Mouse (Mus musculus): ENCODE data around the gene P4ha1.
"Not testable (repeated sequence)": the region's sequence is repeated elsewhere in the genome, so short reads cannot be mapped to it uniquely, and the experiment has no call there.

The P4ha1 gene

DNA sequence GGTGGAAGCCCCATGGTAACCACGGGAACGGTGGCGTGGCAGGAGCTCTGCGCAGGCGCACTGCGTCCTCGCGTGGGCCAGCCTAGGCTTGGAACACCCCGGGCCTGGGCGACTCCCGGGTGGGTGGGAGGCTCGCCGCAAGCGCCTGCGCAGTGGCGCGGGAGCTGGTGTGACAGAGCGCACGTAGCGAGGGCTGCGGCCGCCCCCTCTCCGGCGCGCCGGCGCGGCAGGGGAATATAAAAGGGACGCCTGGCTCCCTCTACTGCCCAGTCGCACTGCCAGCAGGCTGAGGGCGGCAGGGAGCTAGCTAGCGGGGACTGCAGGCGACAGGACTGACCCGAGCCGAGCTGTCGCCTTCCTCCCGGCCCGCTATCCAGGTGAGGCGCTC is at the start of gene P4ha1:
TSS of gene P4ha1 (plus strand) at position 197 of the 388 bp plus-strand sequence.
- peak; percentile 94 for DNase-seq (ENCODE audit: low read depth, low spot score)

DNA sequence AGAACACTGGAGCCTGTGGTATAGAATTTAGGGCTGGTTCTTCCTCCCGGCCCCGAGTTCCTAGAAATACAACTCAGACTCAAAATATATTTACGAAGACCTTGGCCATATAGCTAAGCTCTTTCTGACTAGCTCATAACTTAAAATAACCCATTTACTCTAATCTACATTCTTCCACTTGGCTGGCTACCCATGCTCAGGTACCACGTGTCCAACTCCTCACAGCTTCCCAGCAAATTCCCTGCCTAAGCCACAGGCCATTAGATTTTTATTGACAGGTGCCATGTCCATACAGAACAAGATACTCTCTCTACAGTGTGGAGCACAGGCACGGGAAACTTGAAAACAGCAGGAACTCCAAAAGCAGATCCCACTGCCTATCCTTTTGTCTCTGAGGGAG is 47.4 kb upstream of the P4ha1 start:
- DNase-seq (ENCODE audit: low read depth, low spot score) = no peak

DNA sequence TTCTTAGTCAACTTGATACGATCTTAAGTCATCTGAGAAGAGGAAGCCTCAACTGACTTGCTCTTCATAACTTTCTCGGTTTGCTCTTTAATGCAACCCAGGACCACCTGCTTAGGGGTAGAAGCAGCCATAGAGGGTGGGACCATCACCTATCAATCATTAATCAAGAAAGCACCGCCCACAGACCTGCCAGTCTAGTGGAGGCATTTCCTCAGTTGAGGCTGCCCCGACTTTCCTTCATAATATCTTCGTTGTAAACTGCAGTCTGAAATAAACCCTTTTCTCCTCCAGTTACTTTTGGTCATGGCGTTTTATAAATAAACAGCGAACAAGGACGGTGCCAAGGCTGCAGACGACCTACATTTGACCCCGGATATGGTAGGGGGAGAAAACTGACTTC is 46.0 kb upstream of the P4ha1 start:
- DNase-seq (ENCODE audit: low read depth, low spot score) = no peak

DNA sequence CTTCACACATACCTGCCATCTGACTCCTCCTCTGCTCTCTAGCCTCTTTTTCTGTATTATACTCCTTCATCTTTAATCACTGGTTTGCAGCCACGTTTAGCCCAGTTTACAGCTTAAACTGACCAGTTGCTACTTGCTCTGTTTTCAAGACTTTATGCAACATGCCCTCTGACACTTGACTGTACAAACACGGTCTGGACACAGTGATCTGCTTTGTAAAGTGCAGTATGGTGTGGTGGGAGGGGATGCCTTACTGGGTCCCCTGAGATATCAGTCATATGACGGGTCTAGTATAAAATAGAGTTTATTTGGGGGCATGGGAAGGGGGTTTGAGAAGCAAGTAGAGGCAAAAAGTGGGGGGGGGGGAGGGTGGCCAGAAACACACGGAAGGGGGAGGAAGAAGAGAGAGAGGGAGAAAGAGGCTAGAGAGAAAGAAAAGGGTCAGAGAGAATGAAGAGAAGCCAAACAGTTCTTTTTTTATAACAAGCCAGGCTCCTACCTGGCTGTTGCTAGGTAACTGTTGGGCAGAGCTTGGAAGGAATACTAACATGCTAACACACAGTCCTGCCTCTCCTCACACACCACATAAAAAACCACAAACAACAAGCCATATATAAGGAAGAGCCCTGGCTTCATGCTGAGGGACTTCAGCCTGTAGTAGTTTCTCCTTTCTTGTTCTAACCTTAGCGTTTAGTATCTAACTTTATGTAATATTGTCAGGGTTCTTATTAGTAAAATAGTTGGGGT is 45.2 kb upstream of the P4ha1 start:
- no peak for DNase-seq (ENCODE audit: low read depth, low spot score)

DNA sequence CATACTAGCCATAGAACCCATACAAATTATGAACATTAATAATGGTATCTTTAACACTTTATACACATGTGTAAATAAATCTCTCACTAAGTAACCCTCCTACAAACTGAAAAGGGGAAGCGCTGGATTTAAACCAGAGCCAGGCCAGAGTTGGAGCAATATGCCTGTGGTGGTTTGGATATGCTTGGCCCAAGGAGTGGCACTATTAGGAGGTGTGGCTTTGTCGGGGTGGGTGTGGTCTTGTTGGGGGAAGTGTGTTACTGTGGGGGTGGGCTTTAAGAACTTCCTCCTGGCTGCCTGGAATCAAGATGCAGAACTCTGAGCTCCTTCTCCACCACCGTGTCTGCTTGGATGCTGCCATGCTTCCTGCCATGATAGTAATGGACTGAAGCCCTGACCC is 39.9 kb upstream of the P4ha1 start:
- DNase-seq (ENCODE audit: low read depth, low spot score) = no peak

DNA sequence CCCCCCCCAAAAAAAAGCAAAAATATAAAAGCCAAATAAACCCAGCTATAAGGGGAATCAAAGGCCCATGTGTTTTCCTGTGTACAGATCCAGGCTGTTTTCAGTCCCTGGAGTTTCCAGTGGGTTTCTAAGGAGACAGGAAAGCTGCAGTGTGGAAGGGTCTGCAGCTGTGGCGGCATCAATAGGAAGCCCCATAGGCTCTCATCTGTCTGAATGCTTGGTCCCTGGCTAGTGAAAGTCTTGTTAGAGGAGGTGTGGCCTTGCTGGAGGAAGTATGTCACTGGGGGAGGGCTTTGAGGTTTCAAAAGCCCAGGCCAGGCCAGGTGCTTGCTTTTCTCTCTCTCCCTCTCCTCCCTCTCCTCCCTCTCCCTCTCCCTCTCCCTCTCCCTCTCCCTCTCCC is 39.3 kb upstream of the P4ha1 start:
- no peak for DNase-seq (ENCODE audit: low read depth, low spot score)

DNA sequence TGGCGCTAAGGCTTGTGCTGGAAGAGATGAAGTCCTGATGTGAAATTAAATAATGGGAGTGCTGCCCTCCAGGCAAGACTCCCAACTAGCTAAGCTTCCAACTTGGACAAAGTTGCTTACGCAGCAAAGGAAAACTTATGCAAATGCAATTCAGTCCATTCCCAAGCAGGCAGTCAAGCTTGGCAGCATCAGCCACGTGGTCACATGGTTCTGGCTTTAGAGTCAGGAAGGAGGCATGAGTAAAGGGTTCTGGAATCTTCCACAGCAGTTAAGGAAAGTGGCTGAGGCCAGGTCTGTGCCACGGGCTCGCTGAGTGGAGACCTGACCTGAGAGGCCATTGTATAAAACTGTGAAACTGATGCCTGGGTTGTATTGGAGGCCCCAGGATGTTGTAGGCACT is 37.6 kb upstream of the P4ha1 start:
- no peak for DNase-seq (ENCODE audit: low read depth, low spot score)

DNA sequence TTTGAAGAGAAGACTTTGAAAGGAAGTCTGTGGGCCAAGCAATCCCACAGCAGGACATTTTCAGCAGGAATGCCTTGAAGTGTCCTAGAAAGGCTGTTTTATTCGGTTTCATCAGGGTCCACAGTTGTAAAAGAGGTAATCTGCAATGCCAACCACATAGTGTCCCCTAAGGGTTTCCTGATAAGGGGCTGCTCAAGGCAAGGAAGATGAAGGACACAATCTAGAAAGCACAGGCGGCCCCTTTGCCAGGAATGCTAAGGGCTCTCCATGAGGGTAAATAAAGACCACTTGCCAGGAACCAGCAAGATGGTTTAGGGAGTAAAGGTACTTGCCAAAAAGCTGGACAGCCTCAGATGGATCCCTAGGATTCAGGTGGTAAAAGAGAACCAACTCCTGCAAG is 35.8 kb upstream of the P4ha1 start:
- DNase-seq (ENCODE audit: low read depth, low spot score) = no peak

DNA sequence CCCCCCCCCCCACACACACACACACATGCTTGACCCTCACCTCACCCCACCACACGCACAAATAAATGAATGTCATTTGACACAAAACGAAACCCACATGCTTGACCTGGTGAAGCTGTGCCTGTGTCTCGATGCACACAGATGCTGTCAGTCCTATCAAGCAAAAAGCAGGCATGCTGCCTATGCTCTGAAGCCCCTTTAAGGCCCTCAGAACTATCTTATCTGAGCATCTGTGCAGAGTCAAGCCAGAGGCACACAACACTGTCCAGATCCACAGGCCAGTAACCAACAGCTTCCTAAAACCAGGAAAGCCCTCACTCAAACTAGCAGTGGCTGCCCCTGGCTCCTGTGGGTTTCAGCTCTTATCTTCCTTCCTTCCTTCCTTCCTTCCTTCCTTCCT is 35.4 kb upstream of the P4ha1 start:
- DNase-seq (ENCODE audit: low read depth, low spot score) = no peak

DNA sequence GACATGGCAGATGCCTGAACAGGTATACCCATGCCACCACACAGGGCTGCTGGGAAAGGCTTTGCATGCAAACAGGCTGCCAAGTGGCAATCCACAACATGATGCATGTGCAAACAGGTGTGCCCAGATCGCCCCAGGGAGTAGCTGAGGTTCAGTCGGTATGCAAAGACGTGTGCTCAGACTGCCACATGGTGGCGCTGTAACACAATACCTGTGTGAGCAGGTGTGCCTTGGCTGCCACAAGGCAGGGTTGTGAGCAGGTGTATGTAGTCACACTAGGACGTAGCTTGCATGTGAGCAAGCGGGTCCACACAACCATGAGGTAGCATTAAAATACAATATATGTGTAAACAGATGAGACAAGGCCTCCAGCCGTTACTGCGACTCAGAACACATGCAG is 34.0 kb upstream of the P4ha1 start:
- no peak for DNase-seq (ENCODE audit: low read depth, low spot score)

DNA sequence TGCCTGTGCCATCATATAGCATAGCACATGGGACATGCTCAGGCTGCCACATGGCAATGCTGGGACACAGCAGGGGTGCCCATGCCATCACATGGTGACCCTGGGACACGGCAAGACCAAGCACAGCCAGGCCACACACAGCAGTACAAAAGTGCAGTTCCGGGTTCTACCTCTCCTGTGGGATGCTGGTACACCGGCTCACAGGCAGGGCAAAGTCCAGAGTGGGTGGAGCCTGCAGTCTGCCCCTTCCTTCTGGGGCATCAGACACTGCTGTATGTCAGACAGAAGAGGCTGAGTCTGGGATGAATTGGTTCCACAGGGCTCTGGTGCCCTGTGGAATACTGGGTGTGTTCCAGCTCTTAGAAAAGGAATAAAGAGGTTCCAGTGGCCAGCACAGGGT is 31.6 kb upstream of the P4ha1 start:
- no peak for DNase-seq (ENCODE audit: low read depth, low spot score)

DNA sequence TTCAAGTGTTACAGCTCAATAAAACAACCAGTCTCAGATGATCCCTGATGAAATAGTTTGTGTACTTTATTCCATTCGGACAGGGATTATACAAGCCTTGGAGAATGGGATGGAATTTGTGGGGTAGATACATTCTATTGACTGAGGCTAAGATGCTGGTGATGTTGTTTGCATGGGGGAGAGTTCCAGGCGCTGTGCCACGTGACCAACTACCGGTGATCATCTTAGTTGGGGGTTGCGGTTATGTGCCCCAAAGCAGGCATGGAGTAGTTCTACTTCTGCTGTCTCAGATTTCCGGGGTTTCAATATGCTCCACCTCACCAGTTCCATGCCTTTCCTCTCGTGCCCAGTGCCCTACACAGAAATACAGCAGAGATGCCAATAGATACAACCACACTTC is 31.0 kb upstream of the P4ha1 start:
- DNase-seq (ENCODE audit: low read depth, low spot score) = no peak

DNA sequence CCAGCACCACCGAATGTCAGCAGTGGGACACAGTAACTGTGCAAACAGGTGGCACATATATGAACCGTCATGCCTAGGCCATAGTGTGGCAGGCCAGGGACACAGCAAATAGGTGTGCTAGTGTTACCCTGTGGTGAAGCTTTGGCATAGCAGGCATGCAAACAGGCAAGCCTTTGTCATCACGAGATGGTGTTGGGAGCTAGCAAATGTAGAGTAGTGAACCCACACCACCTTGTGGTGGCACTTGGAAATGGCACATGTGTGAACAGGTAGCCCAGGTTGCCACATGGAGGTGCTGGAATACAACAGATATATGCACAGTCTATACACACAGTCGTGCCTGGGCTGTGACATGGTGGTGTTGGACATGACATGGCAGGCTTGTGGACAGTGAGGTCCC is 30.5 kb upstream of the P4ha1 start:
- DNase-seq (ENCODE audit: low read depth, low spot score) = peak; percentile 47

DNA sequence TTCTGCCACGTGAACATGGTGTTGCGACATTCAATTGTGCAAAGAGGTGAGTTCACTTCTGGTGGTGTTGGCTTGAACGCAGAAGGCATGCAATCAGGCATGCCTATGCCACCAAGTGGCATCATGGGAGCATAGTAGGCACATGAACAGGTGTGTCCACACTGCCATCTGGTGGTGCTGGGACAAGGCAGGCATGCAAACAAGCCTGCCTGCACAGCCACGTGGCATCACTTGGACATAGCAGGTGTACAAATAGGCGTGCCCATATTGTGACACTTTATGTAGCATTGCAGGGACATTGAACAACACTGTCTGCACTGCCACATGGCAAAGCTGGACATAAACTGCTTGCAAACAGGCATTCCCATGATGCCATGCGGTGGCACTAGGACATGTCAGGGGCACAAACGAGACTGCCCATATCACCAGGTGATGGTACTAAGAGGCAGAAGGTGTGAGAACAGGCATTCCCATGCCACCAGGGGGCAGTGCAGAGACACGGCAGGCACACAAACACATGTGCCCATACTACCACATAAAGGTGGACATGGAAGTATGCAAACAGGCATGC is 27.8 kb upstream of the P4ha1 start:
- no peak for DNase-seq (ENCODE audit: low read depth, low spot score)

DNA sequence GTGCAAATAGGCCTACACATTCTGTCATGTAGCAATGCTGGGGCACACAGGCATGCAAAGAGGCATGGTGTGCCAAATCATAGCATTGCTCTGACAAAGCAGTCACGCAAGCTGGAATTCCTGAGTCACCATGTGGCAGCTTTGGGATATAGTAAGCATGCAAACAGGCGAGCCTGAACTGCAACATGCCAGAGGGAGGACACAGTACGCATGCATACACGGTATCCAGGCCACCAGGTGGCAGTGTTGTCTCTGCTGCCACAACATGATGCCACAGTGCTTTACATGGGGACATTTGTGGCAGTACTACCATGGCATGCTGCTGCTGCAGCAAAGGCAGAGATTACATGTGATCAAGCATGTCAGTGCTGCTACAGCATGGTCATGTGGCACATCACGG is 26.8 kb upstream of the P4ha1 start:
- peak; percentile 52 for DNase-seq (ENCODE audit: low read depth, low spot score)

DNA sequence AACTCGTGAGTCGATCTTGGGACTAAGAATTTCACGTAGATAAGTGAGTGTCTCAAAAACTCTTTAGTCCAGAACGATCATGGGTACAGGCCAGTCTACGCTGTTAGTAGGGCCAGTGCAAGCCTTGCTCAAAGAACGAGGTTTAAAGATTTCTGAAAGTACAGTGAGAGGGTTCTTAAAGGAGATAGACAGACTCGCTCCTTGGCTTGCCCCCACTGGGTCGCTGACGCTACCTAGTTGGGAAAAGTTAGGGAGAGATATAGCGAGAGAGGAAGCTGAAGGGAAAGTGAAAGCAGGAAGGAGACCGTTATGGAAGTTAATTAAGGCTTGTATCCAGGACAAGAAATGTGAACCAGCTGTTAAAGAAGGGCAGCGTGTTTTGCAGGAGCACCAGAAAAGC is 20.4 kb upstream of the P4ha1 start:
- DNase-seq (ENCODE audit: low read depth, low spot score) = not testable (repeated sequence)

DNA sequence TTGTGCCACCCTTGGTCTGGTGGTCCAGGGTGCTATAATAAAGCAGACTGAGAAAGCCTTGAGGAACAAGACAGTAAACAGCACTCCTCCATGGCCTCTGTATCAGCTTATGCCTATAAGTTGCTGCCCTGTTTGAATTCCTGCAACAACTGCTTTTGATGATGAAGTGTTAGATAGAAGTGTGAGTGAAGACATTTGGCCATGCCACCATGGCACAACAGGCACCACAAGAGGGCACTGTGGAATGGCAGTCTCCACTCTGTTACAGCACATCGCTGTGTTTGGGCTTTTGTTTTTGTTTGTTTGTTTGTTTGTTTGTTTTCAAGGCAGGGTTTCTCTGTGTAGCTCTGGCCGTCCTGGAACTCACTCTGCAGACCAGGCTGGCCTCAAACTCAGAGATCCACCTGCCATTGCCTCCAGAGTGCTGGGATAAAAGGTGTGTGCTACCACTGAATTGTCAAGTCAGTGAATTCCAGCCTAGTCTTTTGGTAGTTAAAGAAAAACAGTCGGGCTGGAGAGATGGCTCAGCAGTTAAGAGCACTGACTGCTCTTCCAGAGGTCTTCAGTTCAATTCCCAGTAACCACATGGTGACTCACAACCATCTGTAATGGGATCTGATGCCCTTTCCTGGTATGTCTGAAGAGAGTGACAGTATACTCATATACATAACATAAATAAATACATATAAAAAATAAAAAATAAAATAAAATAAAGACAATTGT is 13.9 kb upstream of the P4ha1 start:
- no peak for DNase-seq (ENCODE audit: low read depth, low spot score)

DNA sequence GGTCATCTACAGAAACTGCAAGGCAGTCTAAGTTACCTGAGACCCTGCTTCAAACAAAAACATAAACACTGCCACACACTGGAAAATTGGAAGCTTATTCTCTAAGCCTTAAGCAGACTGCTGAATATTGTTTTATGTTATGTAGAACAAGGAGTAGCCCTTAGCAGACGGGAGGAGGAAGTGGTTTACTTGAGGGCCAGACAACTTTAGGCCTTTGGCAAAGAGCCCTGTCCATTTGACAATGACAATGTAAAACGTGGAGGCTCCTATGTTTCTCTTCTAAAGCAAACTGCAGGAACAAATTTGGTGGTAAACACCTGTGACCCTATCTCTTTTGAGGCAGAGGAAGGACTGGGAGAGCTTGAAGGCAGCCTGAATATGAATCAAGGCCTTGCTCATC is 13.0 kb upstream of the P4ha1 start:
- no peak for DNase-seq (ENCODE audit: low read depth, low spot score)

DNA sequence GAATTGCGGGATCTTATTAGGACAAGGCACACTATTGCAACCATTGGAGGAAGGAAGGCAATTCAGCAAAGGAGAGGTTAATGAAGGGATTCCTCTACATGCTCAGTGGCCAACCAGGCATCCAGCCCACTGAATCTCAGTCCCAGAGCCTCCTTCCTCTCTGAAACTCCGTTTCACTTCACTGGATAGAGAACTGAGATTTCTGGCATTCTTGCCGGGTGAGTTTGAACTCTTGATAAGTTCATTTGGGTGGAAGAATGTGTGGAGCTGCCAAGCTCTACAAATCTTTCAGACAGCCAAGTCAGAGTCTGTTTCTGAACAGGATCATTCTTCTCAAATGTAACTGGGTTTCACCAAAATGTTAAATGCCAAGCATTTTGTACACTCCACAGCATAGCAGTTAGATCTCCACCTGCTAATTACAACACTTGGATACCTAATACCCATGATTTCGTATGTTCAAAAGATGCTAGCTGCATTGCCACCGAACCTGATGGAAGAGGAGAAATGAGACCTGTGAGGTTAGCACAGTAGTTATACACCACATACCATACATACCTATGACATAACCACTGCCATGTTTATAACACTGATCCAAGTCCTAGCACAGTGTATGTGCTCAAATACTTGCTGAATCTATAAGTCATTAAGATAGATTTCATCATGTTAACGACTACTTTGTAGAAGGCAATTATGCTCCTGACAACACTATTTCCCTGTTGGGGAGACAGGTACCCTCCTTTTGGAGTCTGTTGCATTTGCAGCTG is 12.2 kb upstream of the P4ha1 start:
- no peak for DNase-seq (ENCODE audit: low read depth, low spot score)

DNA sequence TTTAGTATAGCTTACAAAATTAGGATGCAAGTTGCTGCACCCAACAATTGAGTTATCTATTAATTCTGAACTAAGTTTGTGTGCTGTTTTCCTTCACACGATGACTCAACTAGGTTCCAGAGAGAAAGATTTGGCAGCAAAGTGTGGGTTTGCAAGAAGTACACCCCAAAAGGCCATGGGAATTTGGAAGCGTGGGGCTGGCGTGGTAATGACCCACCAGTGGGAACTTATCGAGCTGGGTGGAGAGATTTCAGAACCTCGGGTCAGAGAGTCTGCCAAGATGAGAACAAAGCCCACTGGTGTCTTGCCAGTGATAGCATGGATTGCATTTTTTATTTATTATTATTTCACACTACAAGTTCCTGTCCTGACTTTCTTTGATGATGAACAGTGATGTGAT is 11.2 kb upstream of the P4ha1 start:
- DNase-seq (ENCODE audit: low read depth, low spot score) = no peak

DNA sequence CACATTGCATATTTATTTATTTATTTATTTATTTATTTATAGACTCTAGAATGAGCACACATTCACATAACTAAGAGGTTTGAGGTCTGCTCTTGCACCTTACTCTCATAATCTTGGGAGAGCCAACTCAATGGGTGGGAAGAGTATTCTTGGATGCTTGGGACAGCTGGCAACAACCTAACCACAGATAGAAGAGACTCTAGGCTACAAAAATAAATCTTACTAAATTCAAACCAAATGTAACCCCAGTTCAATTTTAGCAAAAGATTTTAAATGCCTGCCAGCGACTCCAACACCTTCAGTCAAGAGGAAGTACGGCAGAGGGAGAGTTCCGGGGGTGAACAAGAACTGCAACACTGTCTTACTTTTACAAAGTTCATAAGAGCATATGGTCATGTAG is 2.0 kb upstream of the P4ha1 start:
- peak; percentile 71 for DNase-seq (ENCODE audit: low read depth, low spot score)

DNA sequence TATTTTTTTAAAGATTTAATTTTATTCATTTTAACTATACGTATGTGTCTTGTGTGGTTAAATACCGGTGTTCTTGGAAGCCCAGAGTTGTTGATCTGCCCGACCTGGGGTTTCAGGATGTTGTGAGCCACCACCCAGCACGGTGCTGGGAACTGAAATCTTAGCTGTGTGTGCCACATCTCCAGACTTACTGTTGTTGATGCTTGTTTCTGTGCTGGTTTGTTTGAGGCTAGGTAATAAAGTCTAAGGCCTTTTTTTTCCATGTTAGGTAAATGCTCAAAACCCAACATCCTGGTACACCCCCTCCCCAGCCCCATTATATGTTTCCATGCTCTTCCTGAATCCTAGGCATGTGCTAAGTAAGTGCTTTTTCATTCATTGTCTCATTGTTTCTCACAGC is 825 bp upstream of the P4ha1 start:
- DNase-seq (ENCODE audit: low read depth, low spot score) = no peak

Data from telencephalon, adult 2 months (tissue).